Mouse (Mus musculus) ES-E14 (cell line): ENCODE data around the gene Notch2.

Experiments used
- CHD2 ChIP-seq: IDR thresholded peaks from 2 replicates; pipeline ENCODE4 v1.6.1; 2014; ENCODE audit warnings: mild to moderate bottlenecking, low read depth, low read length, inconsistent platforms
- ZC3H11A ChIP-seq: IDR thresholded peaks from 2 replicates; pipeline ENCODE4 v1.6.1; 2012; ENCODE audit warnings: low read depth, mild to moderate bottlenecking, inconsistent platforms, low read length, borderline replicate concordance
- ZNF384 ChIP-seq: IDR thresholded peaks from 2 replicates; pipeline ENCODE4 v1.6.1; 2012; ENCODE audit warnings: low read depth, low read length, inconsistent platforms

DNA sequence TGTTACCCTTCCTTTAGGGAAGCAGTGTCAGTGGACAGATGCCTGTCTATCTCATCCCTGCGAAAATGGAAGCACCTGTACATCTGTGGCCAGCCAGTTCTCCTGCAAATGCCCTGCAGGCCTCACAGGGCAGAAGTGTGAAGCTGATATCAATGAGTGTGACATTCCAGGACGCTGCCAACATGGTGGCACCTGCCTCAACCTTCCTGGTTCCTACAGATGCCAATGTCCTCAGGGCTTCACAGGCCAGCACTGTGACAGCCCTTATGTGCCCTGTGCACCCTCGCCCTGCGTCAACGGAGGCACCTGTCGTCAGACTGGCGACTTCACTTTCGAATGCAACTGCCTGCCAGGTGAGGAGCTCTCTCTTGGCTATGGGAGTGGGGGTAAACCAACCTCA lies 59.2 kb downstream of the Notch2 start:
- no peak for TF ChIP-seq ZC3H11A
- no peak for TF ChIP-seq ZNF384
- no peak for TF ChIP-seq CHD2
